Mouse (Mus musculus) forebrain, embryonic 11.5 days (tissue): ENCODE results near the gene Hoxd11. TPM values are rescaled to one million over a fixed set of nuclear protein-coding genes. Genes with fewer than 3 reads are reported as not detected.

Source experiments
- ATAC-seq: fragments of 200-750 bp; cut with Nextera tagmentation; replicated peaks from 2 replicates; pipeline ENCODE4 v1.8.0; 2017; ENCODE audit warnings: moderate TSS enrichment; ENCODE audit not compliant: low FRiP score
- DNase-seq: peaks from one replicate; pipeline ENCODE4 v3.0.0-alpha.2; 2017; ENCODE audit warnings: low spot score
- H3K27ac ChIP-seq: fragments of 300-500 bp; sonication (generic); 2 replicates; pipeline ENCODE4 v1.5.1; 2014; ENCODE audit warnings: low read depth, low read length
- H3K27me3 ChIP-seq: fragments of 300-500 bp; sonication (generic); 2 replicates; pipeline ENCODE4 v1.6.1; 2014; ENCODE audit warnings: mild to moderate bottlenecking, low read length, mixed read lengths; ENCODE audit not compliant: control insufficient read depth, insufficient read depth
- H3K36me3 ChIP-seq: fragments of 300-500 bp; sonication (generic); 2 replicates; pipeline ENCODE4 v1.6.1; 2014; ENCODE audit warnings: mild to moderate bottlenecking, low read length, moderate library complexity, mixed read lengths; ENCODE audit not compliant: control insufficient read depth, insufficient read depth
- H3K4me1 ChIP-seq: fragments of 300-500 bp; sonication (generic); replicated peaks from 2 replicates; pipeline ENCODE4 v1.6.1; 2014; ENCODE audit warnings: low read length, mixed read lengths; ENCODE audit not compliant: control insufficient read depth, insufficient read depth
- H3K4me2 ChIP-seq: fragments of 300-500 bp; sonication (generic); 2 replicates; pipeline ENCODE4 v1.6.1; 2014; ENCODE audit warnings: low read depth, mild to moderate bottlenecking, low read length, moderate library complexity, mixed read lengths; ENCODE audit not compliant: severe bottlenecking
- H3K4me3 ChIP-seq: fragments of 300-500 bp; sonication (generic); 2 replicates; pipeline ENCODE4 v1.5.1; 2014; ENCODE audit warnings: low read depth, low read length
- H3K9ac ChIP-seq: fragments of 300-500 bp; sonication (generic); 2 replicates; pipeline ENCODE4 v1.6.1; 2014; ENCODE audit warnings: low read length
- H3K9me3 ChIP-seq: fragments of 300-500 bp; sonication (generic); 2 replicates; pipeline ENCODE4 v1.6.1; 2016; ENCODE audit warnings: low read length, mixed read lengths; ENCODE audit not compliant: control insufficient read depth
- WGBS: fragments of 180-500 bp; shearing (Covaris S2); extraction: QIAGEN DNeasy Blood & Tissue Kit; methylation state at CpG from one replicate; pipeline ENCODE4 v1.1.7; 2014; 5-methylcytosine and 5-hydroxymethylcytosine counted together
- polyA plus RNA-seq: library from polyadenylated mRNA; unstranded; fragments of >200 nt; fragmentation: Nextera tagmentation; extraction: Ambion mirVana; gene quantifications from 2 replicates; pipeline ENCODE4 v1.2.1, GENCODE M21; 2014

Gene Hoxd11
- polyA plus RNA-seq, 1 experiment from 2014 or later: not detected

GRCm38 (mm10) chr2:74689574-74690337, 10.4 kb downstream of the Hoxd11 start:
- Histone ChIP-seq H3K27me3 (peaks cover 93% of the 10 kb centered on the region), H3K4me3 (no peak overlapping the region), H3K4me1 (no peaks in the 10 kb centered on the region), H3K27ac (no peak overlapping the region), H3K9ac (no peak overlapping the region), H3K36me3 (no peaks in the 10 kb centered on the region), H3K4me2 (no peak overlapping the region), H3K9me3 (no peaks in the 10 kb centered on the region)
- under 1% methylated on average over 24 of the region's 24 CpGs for WGBS
- no peak for ATAC-seq
- DNase-seq: peak; percentile 59

GRCm38 (mm10) chr2:74690338-74690716, 11.0 kb downstream of the Hoxd11 start:
- Histone ChIP-seq H3K27me3 (peaks cover 93% of the 10 kb centered on the region), H3K4me3 (no peak overlapping the region), H3K36me3 (no peaks in the 10 kb centered on the region), H3K4me2 (no peak overlapping the region), H3K4me1 (no peaks in the 10 kb centered on the region), H3K9me3 (no peaks in the 10 kb centered on the region), H3K9ac (no peak overlapping the region), H3K27ac (no peak overlapping the region)
- WGBS: 9% methylated on average over 8 of the region's 8 CpGs
- ATAC-seq (no peak), DNase-seq (no peak)

GRCm38 (mm10) chr2:74691022-74691951, 11.9 kb downstream of the Hoxd11 start, which contains the start of gene Hoxd10:
Gene Hoxd10, plus strand, starts transcription at chr2:74691924.
- Histone ChIP-seq H3K4me2 (no peak within 1 kb of the TSS), H3K27me3 (peaks cover 96% of the 10 kb centered on the region), H3K27ac (no peak within 1 kb of the TSS), H3K9me3 (no peaks in the 10 kb centered on the region), H3K9ac (no peak within 1 kb of the TSS), H3K36me3 (no peaks in the 10 kb centered on the region), H3K4me3 (no peak within 1 kb of the TSS), H3K4me1 (no peaks in the 10 kb centered on the region)
- under 1% methylated on average over 55 of the region's 56 CpGs for WGBS
- DNase-seq (peak; percentile 88), ATAC-seq (peak; percentile 81)

DNA sequence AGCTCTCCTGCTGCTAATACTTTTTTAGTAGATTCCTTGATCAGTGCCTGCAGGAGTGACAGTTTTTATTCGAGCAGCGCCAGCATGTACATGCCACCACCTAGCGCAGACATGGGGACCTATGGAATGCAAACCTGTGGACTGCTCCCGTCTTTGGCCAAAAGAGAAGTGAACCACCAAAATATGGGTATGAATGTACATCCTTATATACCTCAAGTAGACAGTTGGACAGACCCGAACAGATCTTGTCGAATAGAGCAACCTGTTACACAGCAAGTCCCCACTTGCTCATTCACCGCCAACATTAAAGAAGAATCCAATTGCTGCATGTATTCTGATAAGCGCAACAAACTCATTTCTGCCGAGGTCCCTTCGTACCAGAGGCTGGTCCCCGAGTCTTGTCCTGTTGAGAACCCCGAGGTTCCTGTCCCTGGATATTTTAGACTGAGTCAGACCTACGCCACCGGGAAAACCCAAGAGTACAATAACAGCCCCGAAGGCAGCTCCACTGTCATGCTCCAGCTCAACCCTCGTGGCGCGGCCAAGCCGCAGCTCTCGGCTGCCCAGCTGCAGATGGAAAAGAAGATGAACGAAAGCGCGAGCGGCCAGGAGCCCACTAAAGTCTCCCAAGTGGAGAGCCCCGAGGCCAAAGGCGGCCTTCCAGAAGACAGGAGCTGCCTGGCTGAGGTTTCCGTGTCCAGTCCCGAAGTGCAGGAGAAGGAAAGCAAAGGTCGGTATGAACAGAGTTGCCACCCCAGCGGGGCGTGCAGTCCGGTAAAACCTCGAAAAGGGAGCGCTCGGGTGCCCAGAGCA, 12.8 kb downstream of the Hoxd11 start:
- no peak overlapping the region for H3K9ac ChIP-seq
- no peak overlapping the region for H3K4me2 ChIP-seq
- WGBS: 4% methylated on average over 35 of the region's 35 CpGs
- no peak for ATAC-seq
- no peaks in the 10 kb centered on the region for H3K36me3 ChIP-seq
- no peak overlapping the region for H3K27ac ChIP-seq
- H3K27me3 ChIP-seq: peaks cover 96% of the 10 kb centered on the region
- no peaks in the 10 kb centered on the region for H3K4me1 ChIP-seq
- DNase-seq: no peak
- no peaks in the 10 kb centered on the region for H3K9me3 ChIP-seq
- H3K4me3 ChIP-seq: no peak overlapping the region

GRCm38 (mm10) chr2:74692808-74693431, 13.6 kb downstream of the Hoxd11 start:
- peaks cover 96% of the 10 kb centered on the region for H3K27me3 ChIP-seq
- no peak for ATAC-seq
- no peak overlapping the region for H3K27ac ChIP-seq
- no peak overlapping the region for H3K9ac ChIP-seq
- H3K4me2 ChIP-seq: no peak overlapping the region
- H3K36me3 ChIP-seq: no peaks in the 10 kb centered on the region
- H3K9me3 ChIP-seq: no peaks in the 10 kb centered on the region
- DNase-seq: peak; percentile 57
- 2% methylated on average over 20 of the region's 20 CpGs for WGBS
- H3K4me3 ChIP-seq: no peak overlapping the region
- peaks cover under 1% of the 10 kb centered on the region; the same call in 1 of the 2 replicates for H3K4me1 ChIP-seq

DNA sequence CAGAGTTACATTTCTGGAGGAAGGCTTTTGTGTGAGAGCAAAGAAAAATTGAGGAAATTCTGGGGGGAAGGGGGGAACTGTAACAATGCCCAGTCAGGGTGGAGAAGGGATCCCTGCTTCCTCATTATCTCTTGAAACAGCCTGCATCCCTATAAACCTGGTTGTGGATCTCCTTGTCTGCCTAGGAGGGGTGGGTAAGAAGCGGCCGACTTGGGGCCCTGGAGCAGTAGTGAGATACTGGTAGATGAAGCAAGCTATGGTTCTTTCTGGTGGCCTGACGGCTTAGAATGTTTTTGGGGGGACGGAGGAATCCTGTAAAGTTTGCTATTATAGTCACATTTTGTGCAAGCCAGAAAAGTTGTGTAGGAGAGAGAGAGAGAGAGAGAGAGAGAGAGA, 14.1 kb downstream of the Hoxd11 start:
- Histone ChIP-seq H3K9me3 (no peaks in the 10 kb centered on the region), H3K27ac (no peak overlapping the region), H3K36me3 (no peaks in the 10 kb centered on the region), H3K4me3 (no peak overlapping the region), H3K27me3 (peaks cover 97% of the 10 kb centered on the region), H3K4me2 (no peak overlapping the region), H3K9ac (no peak overlapping the region), H3K4me1 (peaks cover 3% of the 10 kb centered on the region; the same call in 1 of the 2 replicates)
- no peak for ATAC-seq
- 11% methylated on average over 4 of the region's 4 CpGs for whole genome bisulfite sequencing
- peak; percentile 44 for DNase-seq

DNA sequence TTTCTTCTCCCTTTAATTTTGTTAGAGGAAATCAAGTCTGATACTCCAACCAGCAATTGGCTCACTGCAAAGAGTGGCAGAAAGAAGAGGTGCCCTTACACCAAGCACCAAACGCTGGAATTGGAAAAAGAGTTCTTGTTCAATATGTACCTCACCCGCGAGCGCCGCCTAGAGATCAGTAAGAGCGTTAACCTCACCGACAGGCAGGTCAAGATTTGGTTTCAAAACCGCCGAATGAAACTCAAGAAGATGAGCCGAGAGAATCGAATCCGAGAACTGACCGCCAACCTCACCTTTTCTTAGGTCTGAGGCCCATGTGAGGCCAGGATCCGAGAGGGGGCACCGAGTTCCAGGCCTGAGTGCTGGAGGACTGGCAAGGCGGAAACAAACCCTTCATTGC, 14.7 kb downstream of the Hoxd11 start:
- Histone ChIP-seq H3K27me3 (peaks cover 97% of the 10 kb centered on the region), H3K9ac (no peak overlapping the region), H3K4me2 (no peak overlapping the region), H3K27ac (no peak overlapping the region), H3K9me3 (no peaks in the 10 kb centered on the region), H3K4me3 (no peak overlapping the region), H3K4me1 (peaks cover 3% of the 10 kb centered on the region; the same call in 1 of the 2 replicates), H3K36me3 (no peaks in the 10 kb centered on the region)
- WGBS: 3% methylated on average over 16 of the region's 16 CpGs
- peak; percentile 70 for DNase-seq
- ATAC-seq: no peak

DNA sequence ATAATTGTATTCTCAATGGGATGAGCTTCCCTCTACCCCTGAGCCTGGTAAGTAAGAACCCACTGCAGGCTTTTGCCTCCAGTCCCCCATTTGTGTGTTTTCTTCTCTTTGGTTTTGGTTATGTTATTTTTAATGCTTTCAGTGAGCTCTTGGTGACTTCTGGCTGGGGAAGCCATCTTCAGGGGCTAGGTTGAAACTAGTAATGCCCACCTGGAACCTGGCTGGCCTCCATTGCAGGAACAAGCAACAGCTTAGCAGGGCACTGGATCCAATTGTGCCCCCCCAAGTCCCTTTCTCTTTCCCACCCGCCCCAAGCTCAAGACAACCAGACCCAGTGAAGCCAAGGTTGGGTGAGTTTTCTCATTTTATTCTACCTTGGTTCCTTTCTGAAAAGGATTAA, 16.0 kb downstream of the Hoxd11 start:
- DNase-seq (no peak), ATAC-seq (no peak)
- Histone ChIP-seq H3K4me2 (no peak overlapping the region), H3K36me3 (no peaks in the 10 kb centered on the region), H3K4me1 (peaks cover 3% of the 10 kb centered on the region; the same call in 1 of the 2 replicates), H3K9ac (no peak overlapping the region), H3K9me3 (no peaks in the 10 kb centered on the region), H3K27me3 (peaks cover 99% of the 10 kb centered on the region), H3K4me3 (no peak overlapping the region), H3K27ac (no peak overlapping the region)
- 0% methylated on average over 1 of the region's 1 CpGs for WGBS
